Mouse (Mus musculus): ENCODE data around the gene Slc16a5.

Slc16a5 gene

DNA sequence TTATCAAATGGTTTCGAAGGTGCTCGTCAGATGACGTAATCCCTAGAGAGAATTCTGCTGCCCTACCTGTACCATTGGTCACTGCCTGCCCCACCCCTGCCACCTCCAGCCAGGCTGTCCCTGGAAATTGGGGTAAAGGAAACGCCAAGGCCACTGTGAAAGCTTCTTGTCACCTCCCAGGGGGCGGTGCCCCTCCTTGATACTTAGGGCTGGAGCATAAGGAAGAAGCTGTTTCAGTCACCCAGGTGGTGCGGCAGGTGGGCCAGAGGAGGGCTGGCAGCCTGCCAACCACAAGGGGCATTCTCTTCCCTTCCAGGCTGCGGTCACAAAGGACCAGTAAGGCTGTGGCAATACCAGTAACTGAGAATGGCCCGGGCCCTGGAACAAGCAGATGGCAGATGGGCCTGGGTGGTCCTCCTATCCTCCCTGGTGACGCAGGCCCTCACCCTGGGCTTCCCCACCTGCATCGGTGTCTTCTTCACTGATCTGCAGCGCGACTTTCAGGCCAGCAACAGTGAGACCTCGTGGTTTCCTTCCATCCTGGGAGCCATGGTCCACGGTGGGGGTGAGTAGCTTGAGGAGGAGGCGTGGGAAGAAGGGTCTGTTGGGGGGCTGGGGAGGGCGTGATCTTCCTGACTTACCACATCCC lies at the start of gene Slc16a5:
Slc16a5 (plus strand) TSS at position 232 of the 649 bp plus-strand sequence.
- DNase-seq (ENCODE audit: low spot score): no peak

GRCm38 (mm10) chr11:115419531-115420237 lies 42.6 kb upstream of the Slc16a5 start, which contains the start of the genes Atp5h and Kctd2:
Gene Atp5h, minus strand, starts transcription at chr11:115419962.
Gene Kctd2, plus strand, starts transcription at chr11:115420128.
- peak; percentile 96 for DNase-seq (ENCODE audit: low spot score)

DNA sequence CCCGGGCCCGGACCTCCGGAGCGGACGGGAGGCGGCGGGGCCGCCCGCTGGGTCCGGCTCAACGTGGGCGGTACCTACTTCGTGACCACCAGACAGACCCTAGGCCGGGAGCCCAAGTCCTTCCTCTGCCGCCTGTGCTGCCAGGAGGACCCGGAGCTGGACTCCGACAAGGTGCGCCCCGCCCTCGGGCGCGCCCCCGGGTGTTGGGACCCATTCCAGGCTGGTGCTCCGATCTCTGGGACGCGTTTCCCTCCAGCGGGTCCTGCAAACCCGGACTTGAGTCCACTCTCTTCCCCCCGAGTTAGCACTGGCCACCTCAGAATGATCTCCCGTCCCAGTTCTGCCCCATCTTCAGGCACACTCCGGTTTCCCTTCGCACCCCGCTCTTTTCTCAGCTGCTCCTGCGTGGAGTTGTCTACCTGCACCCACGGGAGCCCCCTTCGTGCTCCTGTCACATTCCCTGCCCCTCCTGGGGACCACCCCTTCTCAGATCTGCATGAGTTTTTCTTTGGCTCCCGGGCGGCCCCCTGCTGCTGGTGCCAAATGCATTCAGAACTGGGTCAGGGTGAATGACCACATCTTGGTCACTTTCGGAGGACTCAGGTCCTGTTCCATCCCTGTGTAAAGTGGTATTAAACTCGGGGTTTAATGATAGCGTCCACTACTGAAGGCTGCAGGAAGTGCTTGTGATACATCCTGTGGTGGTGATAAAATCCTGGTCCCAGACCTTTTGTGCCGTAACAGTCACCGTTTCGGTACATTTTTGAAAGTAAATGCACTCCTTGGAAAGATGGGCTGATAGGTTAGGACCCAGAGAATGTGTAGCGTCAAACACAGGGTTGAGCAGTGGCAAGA lies 41.7 kb upstream of the Slc16a5 start:
- DNase-seq (ENCODE audit: low spot score): peak; percentile 55

- DNase-seq (ENCODE audit: low spot score): no peak
These were observed 40.9 kb upstream of the Slc16a5 start for GRCm38 (mm10) chr11:115421328-115421727.

- DNase-seq (ENCODE audit: low spot score): no peak
These were observed 40.3 kb upstream of the Slc16a5 start for GRCm38 (mm10) chr11:115421972-115422371.

DNA sequence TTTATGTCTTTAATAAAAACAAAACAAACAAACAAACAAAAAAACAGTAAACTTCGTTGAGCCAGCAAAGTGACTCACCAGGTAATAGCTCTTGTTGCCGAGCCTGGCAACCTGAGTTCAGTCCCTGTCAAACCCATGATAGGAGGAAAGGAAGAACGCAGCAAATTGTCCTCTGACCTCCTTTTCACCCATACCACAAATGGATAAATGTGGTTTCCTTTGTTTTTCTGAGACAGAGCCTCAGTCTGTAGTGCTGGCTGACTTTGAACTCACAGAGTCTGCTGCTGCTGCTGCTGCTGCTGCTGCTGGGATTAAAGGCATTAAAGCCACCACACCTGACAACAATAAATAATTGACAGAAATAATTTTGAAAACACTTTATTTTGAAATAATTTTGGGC lies 39.2 kb upstream of the Slc16a5 start:
- DNase-seq (ENCODE audit: low spot score): no peak

- no peak for DNase-seq (ENCODE audit: low spot score)
These were observed 37.6 kb upstream of the Slc16a5 start for GRCm38 (mm10) chr11:115424666-115425065.

DNA sequence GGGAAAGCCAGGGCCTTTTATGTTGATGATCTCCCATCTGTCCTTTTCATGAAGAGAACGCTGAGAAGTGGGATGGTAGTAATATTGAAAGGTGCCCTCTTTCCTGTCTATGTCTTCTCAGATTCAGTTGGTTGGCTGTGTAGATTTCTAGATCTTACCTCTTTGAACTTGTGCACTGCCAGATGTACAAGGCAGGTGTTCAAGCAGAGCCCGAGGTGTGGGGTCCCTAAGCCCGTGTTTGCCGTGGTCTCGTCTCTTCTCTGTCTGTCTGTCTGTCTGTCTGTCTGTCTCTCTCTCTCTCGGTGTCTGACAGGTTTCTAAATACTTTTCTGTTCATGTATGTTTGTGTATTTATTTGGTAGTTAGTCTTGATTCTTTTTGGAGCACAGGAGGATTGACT lies 36.6 kb upstream of the Slc16a5 start:
- no peak for DNase-seq (ENCODE audit: low spot score)

- peak; percentile 79 for DNase-seq (ENCODE audit: low spot score)
These were observed 34.6 kb upstream of the Slc16a5 start for GRCm38 (mm10) chr11:115427482-115428331.

GRCm38 (mm10) chr11:115429307-115429706 lies 33.0 kb upstream of the Slc16a5 start:
- no peak for DNase-seq (ENCODE audit: low spot score)

DNA sequence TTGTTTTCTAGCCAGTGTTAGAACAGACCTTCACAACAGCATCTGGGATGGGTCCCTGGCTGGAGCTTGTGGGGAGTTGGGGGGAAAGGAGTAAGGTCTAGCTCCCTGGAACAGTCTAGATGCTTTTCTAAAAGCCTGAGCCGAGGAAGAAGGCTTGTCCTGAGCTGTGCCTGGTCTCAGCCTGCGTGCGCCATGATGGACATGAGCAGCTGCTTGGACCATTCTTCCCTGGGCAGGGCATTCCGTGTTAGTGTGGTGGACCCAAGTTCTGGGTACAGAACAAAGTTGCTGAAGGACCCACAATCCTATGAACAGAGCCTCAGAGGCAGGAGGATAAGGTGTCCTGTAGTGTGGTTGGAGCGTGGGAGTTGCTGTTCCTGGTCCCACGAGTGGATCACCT lies 31.7 kb upstream of the Slc16a5 start:
- DNase-seq (ENCODE audit: low spot score): no peak

GRCm38 (mm10) chr11:115432814-115433213 lies 29.5 kb upstream of the Slc16a5 start:
- DNase-seq (ENCODE audit: low spot score): no peak

- DNase-seq (ENCODE audit: low spot score): no peak
These were observed 28.9 kb upstream of the Slc16a5 start for GRCm38 (mm10) chr11:115433342-115433741.

GRCm38 (mm10) chr11:115435596-115436337 lies 26.5 kb upstream of the Slc16a5 start:
- DNase-seq (ENCODE audit: low spot score): no peak

- no peak for DNase-seq (ENCODE audit: low spot score)
These were observed 24.6 kb upstream of the Slc16a5 start for GRCm38 (mm10) chr11:115437571-115438122.

GRCm38 (mm10) chr11:115439326-115439725 lies 22.9 kb upstream of the Slc16a5 start:
- DNase-seq (ENCODE audit: low spot score): no peak

DNA sequence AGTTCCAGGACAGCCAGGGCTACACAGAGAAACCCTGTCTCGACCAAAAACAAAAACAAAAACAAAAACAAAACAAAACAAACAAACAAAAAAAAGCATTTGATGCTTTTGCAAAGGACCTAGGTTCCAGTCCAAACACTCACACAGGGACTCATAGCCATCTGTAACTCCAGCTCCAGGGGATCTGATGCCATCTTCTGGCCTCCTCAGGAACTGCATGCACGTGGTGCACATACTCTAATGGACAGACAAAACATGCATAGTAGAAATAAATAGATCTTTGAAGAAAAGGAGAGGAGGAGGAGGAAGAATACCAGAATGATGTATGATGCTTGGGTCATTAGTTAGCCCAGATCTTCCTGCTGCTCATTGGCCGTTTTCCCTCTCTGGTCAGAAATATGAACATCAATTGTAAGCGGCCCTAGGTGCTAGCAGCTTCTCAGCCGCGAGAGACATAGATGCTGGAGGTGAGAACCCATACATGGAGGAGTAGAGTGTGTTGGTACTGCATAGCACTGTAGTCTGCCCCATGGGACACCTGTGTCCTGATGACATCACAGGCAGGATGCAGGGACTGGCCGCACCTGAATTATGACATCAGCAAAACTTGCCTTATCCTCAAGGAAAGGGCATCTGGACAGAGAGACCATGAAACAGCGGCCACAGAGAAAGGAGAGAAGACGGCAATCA lies 22.2 kb upstream of the Slc16a5 start, which contains the start of gene Trim80:
Trim80 (plus strand) TSS at position 640 of the 690 bp plus-strand sequence.
- DNase-seq (ENCODE audit: low spot score): no peak

GRCm38 (mm10) chr11:115441417-115441816 lies 20.9 kb upstream of the Slc16a5 start:
- no peak for DNase-seq (ENCODE audit: low spot score)

GRCm38 (mm10) chr11:115446906-115447305 lies 15.4 kb upstream of the Slc16a5 start:
- no peak for DNase-seq (ENCODE audit: low spot score)

All from layer of hippocampus, adult 11-12 months (tissue).